Mouse (Mus musculus) heart, postnatal 0 days (tissue): Measurements from ENCODE around the gene Tnnt2. TPM values are rescaled to one million over a fixed set of nuclear protein-coding genes. Genes with fewer than 3 reads are reported as not detected.

Source experiments
- ATAC-seq: fragments of 200-750 bp; cut with Nextera tagmentation; 2 replicates; pipeline ENCODE4 v1.8.0; 2017; ENCODE audit warnings: low read depth, moderate number of reproducible peaks, moderate library complexity; ENCODE audit not compliant: insufficient read depth
- DNase-seq: peaks from one replicate; pipeline ENCODE4 v3.0.0-alpha.2; 2016; ENCODE audit warnings: low spot score
- H3K27ac ChIP-seq: fragments of 300-500 bp; sonication (generic); 2 replicates; pipeline ENCODE4 v1.5.1; 2014; ENCODE audit warnings: low read depth, mild to moderate bottlenecking
- H3K27me3 ChIP-seq: fragments of 300-500 bp; sonication (generic); 2 replicates; pipeline ENCODE4 v1.6.1; 2014; ENCODE audit warnings: low read length, mixed read lengths; ENCODE audit not compliant: control insufficient read depth, insufficient read depth
- H3K36me3 ChIP-seq: fragments of 300-500 bp; sonication (generic); replicated peaks from 2 replicates; pipeline ENCODE4 v1.6.1; 2014; ENCODE audit warnings: low read length, mixed read lengths; ENCODE audit not compliant: control insufficient read depth, insufficient read depth
- H3K4me1 ChIP-seq: fragments of 300-500 bp; sonication (generic); 2 replicates; pipeline ENCODE4 v1.6.1; 2014; ENCODE audit warnings: antibody characterized with exemption; ENCODE audit not compliant: control insufficient read depth, insufficient read depth
- H3K4me2 ChIP-seq: fragments of 300-500 bp; sonication (generic); 2 replicates; pipeline ENCODE4 v1.6.1; 2014; ENCODE audit warnings: low read depth, mild to moderate bottlenecking, low read length, moderate library complexity
- H3K4me3 ChIP-seq: fragments of 300-500 bp; sonication (generic); 2 replicates; pipeline ENCODE4 v1.5.1; 2014; ENCODE audit warnings: low read depth, low read length
- H3K9ac ChIP-seq: fragments of 300-500 bp; sonication (generic); replicated peaks from 2 replicates; pipeline ENCODE4 v1.6.1; 2014; ENCODE audit warnings: low read depth, low read length, mixed read lengths
- H3K9me3 ChIP-seq: fragments of 300-500 bp; sonication (generic); replicated peaks from 2 replicates; pipeline ENCODE4 v1.6.1; 2016; ENCODE audit warnings: low read length; ENCODE audit not compliant: control insufficient read depth
- CTCF ChIP-seq: IDR thresholded peaks from 2 replicates; pipeline ENCODE4 v1.5.1; 2016; ENCODE audit warnings: antibody characterized with exemption, control low read depth, low read depth
- EP300 ChIP-seq: IDR thresholded peaks from 2 replicates; pipeline ENCODE4 v1.6.1; 2016; ENCODE audit warnings: antibody characterized with exemption, low read depth
- WGBS: fragments of 180-500 bp; shearing (Covaris S2); extraction: QIAGEN DNeasy Blood & Tissue Kit; methylation state at CpG from one replicate; pipeline ENCODE4 v1.1.7; 2014; 5-methylcytosine and 5-hydroxymethylcytosine counted together
- polyA plus RNA-seq: library from polyadenylated mRNA; unstranded; fragments of >200 nt; fragmentation: Nextera tagmentation; extraction: Ambion mirVana; gene quantifications from 2 replicates; pipeline ENCODE4 v1.2.1, GENCODE M21; 2015
- total RNA-seq: library from RNA; depleted of rRNA; stranded (reverse); fragments of >200 nt; gene quantifications from 2 replicates; pipeline ENCODE4 v1.2.3, GENCODE M21; 2014; ENCODE audit warnings: low replicate concordance

Tnnt2 gene
- total and polyA plus RNA-seq, 2 experiments from 2014 or later = 1,929 to 14,025 TPM

DNA sequence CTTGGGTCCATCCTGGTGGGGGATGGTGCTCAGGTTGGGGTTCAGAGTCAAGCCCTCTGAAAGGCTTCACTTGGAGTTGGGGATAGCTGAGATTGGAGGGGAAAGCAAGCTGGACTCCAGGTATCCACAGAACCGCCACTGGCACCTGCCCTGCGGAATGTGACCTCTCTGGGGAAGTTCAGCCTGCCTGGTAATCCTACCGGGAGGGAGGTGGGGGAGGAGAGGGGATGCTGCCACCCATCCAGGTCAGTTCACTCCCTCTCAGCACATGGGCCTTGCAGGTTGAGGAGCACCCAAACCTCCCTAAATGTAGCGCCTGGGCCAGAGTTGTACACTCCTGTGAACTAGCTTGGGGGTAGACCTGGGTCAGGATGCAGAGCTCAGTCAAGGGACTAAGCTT is 19.9 kb downstream of the Tnnt2 start:
- no peak overlapping the region for H3K4me3 ChIP-seq
- H3K4me1 ChIP-seq = peaks cover 4% of the 10 kb centered on the region; the same call in 1 of the 2 replicates
- DNase-seq = peak; percentile 28
- 45% methylated on average over 4 of the region's 4 CpGs for WGBS
- no peaks in the 10 kb centered on the region for H3K27me3 ChIP-seq
- no peak overlapping the region for H3K4me2 ChIP-seq
- H3K27ac ChIP-seq = peak overlapping the region; percentile 54; the same call in 1 of the 2 replicates
- TF ChIP-seq EP300 (peak; percentile 52), CTCF (no peak)
- no peaks in the 10 kb centered on the region for H3K9me3 ChIP-seq
- no peak overlapping the region for H3K9ac ChIP-seq
- peak; percentile 22 for ATAC-seq
- H3K36me3 ChIP-seq = peaks cover 22% of the 10 kb centered on the region

DNA sequence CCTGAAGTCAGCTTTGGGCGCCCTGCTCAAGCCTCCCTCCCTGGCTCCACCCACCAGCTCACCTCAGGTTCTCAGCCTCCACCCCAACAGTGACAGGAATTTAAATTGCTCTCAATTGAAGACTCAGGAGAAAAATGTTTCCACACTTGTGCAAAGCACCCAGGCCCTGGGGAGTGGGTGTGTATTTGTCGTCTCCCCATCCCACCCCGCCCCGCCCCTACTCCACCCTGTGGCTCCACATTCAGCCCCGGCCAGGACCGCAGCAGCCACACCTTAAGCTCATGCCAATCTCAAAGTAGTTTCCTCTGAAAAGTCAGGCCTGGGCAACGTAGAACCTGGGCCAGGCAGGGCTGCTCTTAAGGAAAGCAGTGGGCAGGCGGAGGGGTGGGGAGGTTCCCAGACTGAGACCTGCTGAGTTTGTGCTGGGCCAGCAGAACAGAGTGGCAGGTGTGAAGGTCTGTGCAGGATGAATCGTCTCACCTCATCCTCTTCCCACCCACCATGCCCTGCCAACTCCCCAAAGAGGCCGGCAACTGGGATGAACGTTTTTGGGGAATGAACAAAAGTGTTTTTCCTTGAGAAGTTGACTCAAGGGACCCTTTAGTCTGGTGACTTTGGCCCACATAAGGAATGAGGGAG is 21.1 kb downstream of the Tnnt2 start:
- DNase-seq (peak; percentile 13), ATAC-seq (0 out of 2 replicates have a peak, but pooled peaks have one; percentile 1)
- 55% methylated on average over 11 of the region's 11 CpGs for WGBS
- H3K4me3 ChIP-seq = no peak overlapping the region
- peaks cover 13% of the 10 kb centered on the region for H3K4me1 ChIP-seq
- TF ChIP-seq EP300 (0 out of 2 replicates have a peak, but pooled peaks have one; percentile 3), CTCF (no peak)
- H3K27ac ChIP-seq = 0 out of 2 replicates have a peak overlapping the region, but pooled peaks have one; percentile 17
- H3K36me3 ChIP-seq = peaks cover 11% of the 10 kb centered on the region
- no peak overlapping the region for H3K4me2 ChIP-seq
- H3K27me3 ChIP-seq = no peaks in the 10 kb centered on the region
- H3K9ac ChIP-seq = no peak overlapping the region
- H3K9me3 ChIP-seq = no peaks in the 10 kb centered on the region

DNA sequence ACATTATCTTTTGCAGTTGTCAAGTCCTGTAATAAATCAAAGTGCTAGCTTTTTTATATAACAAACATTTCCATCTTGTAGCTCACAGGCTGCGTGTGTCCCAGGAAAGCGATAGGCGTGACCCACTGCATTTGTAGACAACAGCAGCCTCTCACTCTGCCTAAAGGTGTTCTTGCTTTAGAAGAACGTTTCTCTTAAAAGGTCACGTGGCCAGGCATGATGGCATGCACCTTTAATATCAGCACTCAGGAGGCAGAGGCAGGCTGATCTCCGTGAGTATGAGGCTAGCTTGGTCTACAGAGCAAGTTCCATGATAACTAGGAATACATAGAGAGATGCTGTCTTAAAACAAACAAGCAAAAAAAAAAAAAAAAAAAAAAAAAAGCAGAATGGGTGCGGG is 22.4 kb downstream of the Tnnt2 start:
- Histone ChIP-seq H3K9ac (no peak overlapping the region), H3K4me1 (peaks cover 19% of the 10 kb centered on the region), H3K27ac (no peak overlapping the region), H3K4me3 (no peak overlapping the region), H3K27me3 (no peaks in the 10 kb centered on the region), H3K4me2 (no peak overlapping the region), H3K9me3 (no peaks in the 10 kb centered on the region), H3K36me3 (no peaks in the 10 kb centered on the region)
- DNase-seq (no peak), ATAC-seq (no peak)
- 87% methylated on average over 7 of the region's 7 CpGs for WGBS
- TF ChIP-seq EP300 (no peak; the same call in 1 of the 2 replicates), CTCF (no peak)

DNA sequence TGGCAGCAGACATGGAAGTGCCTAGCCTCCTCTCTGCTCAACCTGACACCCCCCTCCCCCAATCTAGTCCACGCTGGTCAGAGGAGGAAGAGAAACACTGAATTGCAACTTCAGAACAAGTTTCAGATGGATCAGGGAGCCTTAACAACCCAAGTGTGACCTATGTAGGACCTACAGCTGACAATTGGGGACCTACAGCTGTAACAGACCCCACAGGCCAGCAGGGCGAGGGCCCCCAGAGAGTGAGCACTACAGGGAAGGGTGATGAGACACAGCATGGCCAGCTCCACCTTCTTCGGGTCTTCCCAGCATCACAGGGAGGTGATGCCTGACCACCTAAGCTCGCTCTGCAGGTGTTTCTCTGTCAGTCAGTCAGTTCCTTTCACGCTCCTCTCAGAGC is 24.9 kb downstream of the Tnnt2 start:
- ATAC-seq (no peak), DNase-seq (peak; percentile 5)
- Histone ChIP-seq H3K27me3 (0 out of 2 replicates have a peak, but pooled peaks cover 5% of the 10 kb centered on the region), H3K4me2 (no peak overlapping the region), H3K9ac (no peak overlapping the region), H3K9me3 (no peaks in the 10 kb centered on the region), H3K36me3 (no peaks in the 10 kb centered on the region), H3K4me1 (peaks cover 19% of the 10 kb centered on the region), H3K4me3 (no peak overlapping the region), H3K27ac (no peak overlapping the region)
- WGBS = 80% methylated on average over 5 of the region's 5 CpGs
- TF ChIP-seq CTCF = no peak
- no peak for TF ChIP-seq EP300

DNA sequence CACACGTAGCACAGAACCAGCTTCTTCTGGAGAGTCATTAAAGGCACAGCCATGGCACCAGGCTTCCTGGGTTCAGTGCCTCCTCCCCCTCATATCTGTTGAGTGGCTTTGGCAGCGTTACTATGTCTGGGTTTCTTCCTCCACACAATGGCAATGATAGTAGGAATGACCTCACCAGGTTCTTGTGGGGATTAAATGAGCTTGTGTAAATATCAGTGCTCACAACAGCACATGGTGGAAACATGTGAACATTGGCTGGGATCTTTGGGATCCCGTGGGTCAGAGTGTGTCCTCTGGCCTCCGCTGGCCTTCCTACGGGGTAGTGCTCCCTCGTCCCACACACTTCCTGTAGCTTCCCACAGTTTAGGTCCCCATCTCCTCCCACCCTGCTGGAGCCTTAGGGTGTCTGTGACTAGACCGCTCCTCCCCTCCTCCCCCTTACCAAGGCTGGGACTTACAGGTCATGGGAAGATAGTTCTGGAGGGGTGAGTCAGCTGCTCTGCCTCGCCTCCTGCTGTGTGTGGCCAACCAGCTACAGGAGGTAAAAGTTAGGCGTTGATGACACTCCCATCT is 25.9 kb downstream of the Tnnt2 start:
- Histone ChIP-seq H3K9ac (no peak overlapping the region), H3K4me2 (no peak overlapping the region), H3K4me1 (peaks cover 19% of the 10 kb centered on the region), H3K4me3 (no peak overlapping the region), H3K36me3 (no peaks in the 10 kb centered on the region), H3K27ac (peak overlapping the region; percentile 63), H3K27me3 (0 out of 2 replicates have a peak, but pooled peaks cover 12% of the 10 kb centered on the region), H3K9me3 (no peaks in the 10 kb centered on the region)
- DNase-seq (peak; percentile 95), ATAC-seq (peak; percentile 69)
- TF ChIP-seq CTCF = no peak
- TF ChIP-seq EP300 = peak; percentile 90
- 6% methylated on average over 9 of the region's 9 CpGs for WGBS
